Mouse (Mus musculus) liver, embryonic 14.5 days (tissue): ENCODE data around the gene Cfap97d2. TPM values are rescaled to one million over a fixed set of nuclear protein-coding genes. Genes with fewer than 3 reads are reported as not detected.
A peak's percentile ranks its signal among the peaks of the same experiment; 100 is the strongest.

Experiments
- ATAC-seq: fragments of 200-750 bp; cut with Nextera tagmentation; 2 replicates; pipeline ENCODE4 v1.8.0; 2017; ENCODE audit warnings: moderate number of reproducible peaks, mild to moderate bottlenecking, moderate library complexity; ENCODE audit not compliant: insufficient read depth
- DNase-seq, 3 experiments: peaks; one replicate each; pipeline ENCODE4 v3.0.0-alpha.2; 2012 to 2013; ENCODE audit warnings: low read depth in 3 of 3, low spot score in 3 of 3
- H3K27ac ChIP-seq: fragments of 300-500 bp; sonication (generic); 2 replicates; pipeline ENCODE4 v1.5.1; 2014; ENCODE audit warnings: moderate library complexity, mild to moderate bottlenecking, control low read depth, inconsistent platforms
- H3K27me3 ChIP-seq: fragments of 300-500 bp; sonication (generic); 2 replicates; pipeline ENCODE4 v1.6.1; 2014; ENCODE audit warnings: mild to moderate bottlenecking, low read length, moderate library complexity; ENCODE audit not compliant: control insufficient read depth, insufficient read depth
- H3K36me3 ChIP-seq: fragments of 300-500 bp; sonication (generic); replicated peaks from 2 replicates; pipeline ENCODE4 v1.6.1; 2014; ENCODE audit warnings: low read depth; ENCODE audit not compliant: control insufficient read depth, insufficient read depth
- H3K4me1 ChIP-seq, 2 experiments: fragments of 200-500 bp in 1 of 2; fragments of 300-500 bp in 1 of 2; sonication (generic) in 1 of 2; replicated peaks; 2 replicates each; pipeline ENCODE4 v1.6.1; 2012 to 2014; ENCODE audit warnings: antibody characterized with exemption in 1 of 2, inconsistent platforms in 1 of 2, low read length in 1 of 2; ENCODE audit not compliant: control insufficient read depth in 2 of 2, insufficient read depth in 2 of 2
- H3K4me2 ChIP-seq: fragments of 300-500 bp; sonication (generic); 2 replicates; pipeline ENCODE4 v1.6.1; 2014; ENCODE audit warnings: low read depth, mild to moderate bottlenecking, control low read depth, moderate library complexity
- H3K4me3 ChIP-seq, 2 experiments: fragments of 200-500 bp in 1 of 2; fragments of 300-500 bp in 1 of 2; sonication (generic) in 1 of 2; 2 replicates each; pipeline ENCODE4 v1.5.1; 2012 to 2014; ENCODE audit warnings: low read depth in 2 of 2, low read length in 2 of 2, mild to moderate bottlenecking in 2 of 2, control low read depth in 1 of 2, inconsistent platforms in 1 of 2, moderate library complexity in 1 of 2; ENCODE audit not compliant: insufficient read depth in 1 of 2
- H3K9ac ChIP-seq: fragments of 300-500 bp; sonication (generic); replicated peaks from 2 replicates; pipeline ENCODE4 v1.6.1; 2014; ENCODE audit warnings: mild to moderate bottlenecking, control low read depth, moderate library complexity
- H3K9me3 ChIP-seq: fragments of 300-500 bp; sonication (generic); 2 replicates; pipeline ENCODE4 v1.6.1; 2016; ENCODE audit warnings: low read length, mixed read lengths; ENCODE audit not compliant: control insufficient read depth
- CTCF ChIP-seq: IDR thresholded peaks from 2 replicates; pipeline ENCODE4 v1.5.1; 2016; ENCODE audit warnings: antibody characterized with exemption, low read depth, control low read depth
- EP300 ChIP-seq: IDR thresholded peaks from 2 replicates; pipeline ENCODE4 v1.6.1; 2016; ENCODE audit warnings: antibody characterized with exemption, low read depth
- WGBS: fragments of 180-500 bp; shearing (Covaris S2); extraction: QIAGEN DNeasy Blood & Tissue Kit; methylation state at CpG from one replicate; pipeline ENCODE4 v1.1.7; 2014; ENCODE audit not compliant: insufficient replicate concordance; 5-methylcytosine and 5-hydroxymethylcytosine counted together
- polyA plus RNA-seq, 2 experiments: library from polyadenylated mRNA; depleted of rRNA in 1 of 2; stranded (reverse) in 1 of 2; unstranded in 1 of 2; fragments of >200 nt; fragmentation: Nextera tagmentation in 1 of 2; extraction: Ambion mirVana in 1 of 2; gene quantifications; 2 replicates each; pipeline versions ENCODE4 v1.2.1 to v1.2.3; 2012 to 2014

Cfap97d2 gene
- polyA plus RNA-seq, 2 experiments, result 0.02 TPM; not detected in 1

DNA sequence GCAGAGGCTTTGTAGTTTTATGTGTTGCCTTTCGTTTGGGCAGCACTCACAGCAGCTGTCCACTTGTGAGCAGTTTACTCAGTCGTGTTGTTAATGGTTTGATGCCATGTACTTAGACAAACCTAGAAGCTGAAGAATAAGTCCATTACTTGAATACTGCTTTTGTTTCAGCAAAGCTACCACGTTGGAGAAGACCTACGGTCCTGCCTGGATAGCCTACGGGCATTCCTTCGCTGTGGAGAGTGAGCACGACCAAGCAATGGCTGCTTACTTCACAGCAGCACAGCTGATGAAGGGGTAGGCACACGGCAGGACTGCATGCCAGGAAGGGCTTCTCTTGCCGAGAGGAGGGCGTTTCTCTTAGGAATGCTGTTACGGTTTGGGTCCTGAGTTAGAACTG is 63.5 kb downstream of the Cfap97d2 start:
- DNase-seq (no peak), ATAC-seq (no peak)
- WGBS, result 79% methylated on average over 11 of the region's 11 CpGs
- Histone ChIP-seq H3K36me3 (peaks cover 72% of the 10 kb centered on the region), H3K4me2 (no peak overlapping the region), H3K9me3 (no peaks in the 10 kb centered on the region), H3K27ac (no peak overlapping the region), H3K9ac (no peak overlapping the region), H3K4me3 (no peak overlapping the region), H3K27me3 (no peaks in the 10 kb centered on the region), H3K4me1 (no peaks in the 10 kb centered on the region)
- TF ChIP-seq EP300 (no peak), CTCF (no peak)

DNA sequence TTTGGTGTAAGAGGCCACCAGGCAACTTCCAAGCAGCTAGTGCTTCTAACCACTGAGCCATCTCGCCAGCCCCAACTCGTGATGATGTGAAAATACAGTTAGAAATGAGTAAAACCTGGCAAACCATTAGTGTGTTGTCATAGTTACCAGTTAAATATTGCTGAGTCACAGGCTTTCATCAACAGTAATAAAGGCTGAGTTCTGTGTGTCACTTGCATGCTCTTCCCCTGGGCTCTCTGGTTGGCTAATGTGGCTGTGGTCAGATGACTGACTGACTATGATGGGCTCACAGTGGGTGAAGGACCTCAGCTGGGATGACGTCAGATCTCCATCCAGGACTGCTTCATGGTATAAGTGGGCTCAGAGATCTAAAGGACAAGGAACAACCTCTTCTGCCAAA is 74.8 kb downstream of the Cfap97d2 start:
- Histone ChIP-seq H3K4me1 (peaks cover 5 to 8% of the 10 kb centered on the region in 2 experiments; a peak in 3 of 4 replicates), H3K9ac (no peak overlapping the region), H3K4me2 (no peak overlapping the region), H3K36me3 (peaks cover 41% of the 10 kb centered on the region), H3K4me3 (no peak overlapping the region), H3K27ac (no peak overlapping the region), H3K27me3 (no peaks in the 10 kb centered on the region), H3K9me3 (no peaks in the 10 kb centered on the region)
- 65% methylated on average over 3 of the region's 3 CpGs for WGBS
- DNase-seq (no peak), ATAC-seq (no peak)
- TF ChIP-seq EP300 (no peak), CTCF (no peak)

DNA sequence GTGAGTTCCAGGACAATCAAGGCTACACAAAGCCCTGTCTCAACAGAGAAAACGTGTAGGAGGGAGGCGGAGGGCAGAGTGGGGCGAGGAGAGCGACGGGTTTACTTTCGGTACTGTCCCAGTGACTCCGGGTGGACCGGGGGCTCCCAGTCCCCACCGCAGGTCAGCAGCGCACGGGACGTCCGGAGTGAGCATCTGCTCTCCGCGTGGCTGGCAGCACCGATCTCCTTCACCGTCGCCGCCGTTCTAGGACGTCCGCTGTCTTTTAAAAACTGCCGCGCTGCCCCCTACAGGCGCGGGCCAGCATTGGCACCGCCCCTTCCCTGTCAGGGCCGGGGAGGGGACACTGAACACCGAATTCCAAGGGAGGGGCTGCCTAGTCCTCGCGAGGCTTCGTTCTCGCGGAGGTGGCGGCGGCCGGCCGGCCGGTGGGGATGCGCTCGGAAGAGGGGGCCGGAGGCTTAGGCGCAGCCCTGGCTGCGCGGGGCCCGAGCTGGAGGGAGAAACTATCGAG is 79.6 kb downstream of the Cfap97d2 start, which contains the start of gene Upf3a:
Gene Upf3a, plus strand, starts transcription at position 366 of the 514 bp plus-strand sequence.
- H3K9me3 ChIP-seq, result no peaks in the 10 kb centered on the region
- TF ChIP-seq CTCF (peak; percentile 95), EP300 (no peak)
- H3K4me3 ChIP-seq, result peak within 1 kb of the TSS; percentile 79 to 83
- under 1% methylated on average over 47 of the region's 47 CpGs for WGBS
- H3K9ac ChIP-seq, result peak within 1 kb of the TSS; percentile 83
- H3K36me3 ChIP-seq, result peaks cover 16% of the 10 kb centered on the region
- peak within 1 kb of the TSS; percentile 88 for H3K4me2 ChIP-seq
- ATAC-seq (peak; percentile 89), DNase-seq (peak; percentile 87 to 91 (median 88))
- peaks cover 9 to 11% of the 10 kb centered on the region in 2 experiments for H3K4me1 ChIP-seq
- peak within 1 kb of the TSS; percentile 84 for H3K27ac ChIP-seq
- H3K27me3 ChIP-seq, result no peaks in the 10 kb centered on the region

DNA sequence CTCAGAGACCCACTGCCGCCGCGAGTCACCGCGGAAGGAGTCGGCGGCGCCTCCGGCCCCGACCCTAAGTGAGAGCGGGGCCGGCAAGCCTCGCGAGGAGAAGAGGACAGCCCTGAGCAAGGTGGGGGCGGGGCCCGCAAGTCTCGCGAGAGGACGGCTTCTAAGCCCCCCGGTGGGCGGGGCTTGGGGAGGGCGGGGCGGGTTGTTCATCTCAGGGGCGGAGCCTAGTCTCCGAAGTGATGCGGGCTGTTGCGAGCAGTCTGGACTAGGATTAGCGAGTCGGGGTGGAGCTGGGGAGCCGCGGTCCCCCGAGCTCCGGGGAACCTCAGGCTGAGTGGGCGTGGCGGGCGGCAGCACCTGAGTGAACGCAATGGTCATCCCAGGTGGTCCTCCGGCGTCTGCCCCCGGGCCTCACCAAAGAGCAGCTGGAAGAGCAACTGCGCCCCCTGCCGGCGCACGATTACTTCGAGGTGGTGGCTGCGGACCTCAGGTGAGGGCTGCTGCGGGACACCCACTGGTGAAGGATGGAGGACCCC is 80.1 kb downstream of the Cfap97d2 start:
- ATAC-seq (peak; percentile 91), DNase-seq (peak; percentile 90 to 92 (median 91))
- Histone ChIP-seq H3K27me3 (no peaks in the 10 kb centered on the region), H3K9me3 (no peaks in the 10 kb centered on the region), H3K4me3 (peak overlapping the region; percentile 79 to 83), H3K4me1 (peaks cover 9 to 11% of the 10 kb centered on the region in 2 experiments), H3K27ac (peak overlapping the region; percentile 84), H3K9ac (peak overlapping the region; percentile 83), H3K36me3 (peaks cover 11% of the 10 kb centered on the region), H3K4me2 (peak overlapping the region; percentile 88)
- WGBS, result under 1% methylated on average over 45 of the region's 47 CpGs
- peak; percentile 47; the same call in 1 of the 2 replicates for TF ChIP-seq EP300
- TF ChIP-seq CTCF, result peak; percentile 97

DNA sequence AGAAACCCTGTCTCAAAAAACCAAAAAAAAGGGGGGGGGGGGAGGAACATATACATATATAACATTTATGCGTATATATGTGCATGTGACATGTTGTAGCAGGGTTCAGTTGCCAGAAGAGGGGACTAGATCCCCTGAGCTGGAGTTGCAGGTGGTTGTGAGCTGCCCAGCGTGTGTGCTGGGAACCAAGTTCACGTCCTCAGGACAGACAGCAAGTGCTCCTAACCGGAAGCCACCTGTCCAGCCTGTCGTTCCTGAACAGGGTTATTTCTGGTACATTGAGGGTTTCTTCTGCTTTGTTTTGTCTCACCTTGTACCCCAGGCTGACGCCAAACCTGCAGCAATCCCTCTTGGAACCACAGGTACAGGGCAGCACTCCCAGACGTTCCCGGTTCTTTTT is 83.9 kb downstream of the Cfap97d2 start:
- H3K9me3 ChIP-seq, result no peaks in the 10 kb centered on the region
- no peak overlapping the region for H3K27ac ChIP-seq
- peaks cover 4 to 6% of the 10 kb centered on the region in 2 experiments for H3K4me1 ChIP-seq
- no peaks in the 10 kb centered on the region for H3K27me3 ChIP-seq
- no peaks in the 10 kb centered on the region for H3K36me3 ChIP-seq
- no peak for ATAC-seq
- TF ChIP-seq CTCF (no peak), EP300 (no peak)
- no peak overlapping the region for H3K9ac ChIP-seq
- H3K4me3 ChIP-seq, result no peak overlapping the region
- H3K4me2 ChIP-seq, result no peak overlapping the region
- no peak for DNase-seq
- 82% methylated on average over 8 of the region's 8 CpGs for WGBS

Other genes with a start within 250 kb of the Cfap97d2 start
- 2.2 and 2.7 TPM in 2 replicates for gene Gas6, start 211.4 kb upstream of the Cfap97d2 start, polyA plus RNA-seq (2012; rRNA removed)
- gene Gas6, start 211.4 kb upstream of the Cfap97d2 start, polyA plus RNA-seq (2014; fragmentation: Nextera tagmentation; extraction: Ambion mirVana), result 2.2 and 2.3 TPM in 2 replicates
- 0.02 TPM in 1 of 2 replicates, not detected in the other for gene 1700029H14Rik, start 143.4 kb upstream of the Cfap97d2 start, polyA plus RNA-seq (2012; rRNA removed)
- gene 1700029H14Rik, start 143.4 kb upstream of the Cfap97d2 start, polyA plus RNA-seq (2014; fragmentation: Nextera tagmentation; extraction: Ambion mirVana), result not detected in 2 replicates
- 7.8 and 10.1 TPM in 2 replicates for gene Rasa3, start 28.3 kb upstream of the Cfap97d2 start, polyA plus RNA-seq (2012; rRNA removed)
- gene Rasa3, start 28.3 kb upstream of the Cfap97d2 start, polyA plus RNA-seq (2014; fragmentation: Nextera tagmentation; extraction: Ambion mirVana), result 15.8 and 17.0 TPM in 2 replicates
- 20.4 and 31.3 TPM in 2 replicates for gene Cdc16, start 51.8 kb downstream of the Cfap97d2 start, polyA plus RNA-seq (2012; rRNA removed)
- gene Cdc16, start 51.8 kb downstream of the Cfap97d2 start, polyA plus RNA-seq (2014; fragmentation: Nextera tagmentation; extraction: Ambion mirVana), result 51.4 and 61.0 TPM in 2 replicates
- 4.1 and 8.3 TPM in 2 replicates for gene Upf3a, start 79.7 kb downstream of the Cfap97d2 start, polyA plus RNA-seq (2012; rRNA removed)
- 11.0 and 11.3 TPM in 2 replicates for gene Upf3a, start 79.7 kb downstream of the Cfap97d2 start, polyA plus RNA-seq (2014; fragmentation: Nextera tagmentation; extraction: Ambion mirVana)
- gene AF366264, start 132.5 kb downstream of the Cfap97d2 start, polyA plus RNA-seq (2012; rRNA removed), result 0.01 TPM in 1 of 2 replicates, not detected in the other
- not detected in 2 replicates for gene AF366264, start 132.5 kb downstream of the Cfap97d2 start, polyA plus RNA-seq (2014; fragmentation: Nextera tagmentation; extraction: Ambion mirVana)
- gene Champ1, start 163.8 kb downstream of the Cfap97d2 start, polyA plus RNA-seq (2012; rRNA removed), result 7.0 and 8.0 TPM in 2 replicates
- 11.9 and 12.2 TPM in 2 replicates for gene Champ1, start 163.8 kb downstream of the Cfap97d2 start, polyA plus RNA-seq (2014; fragmentation: Nextera tagmentation; extraction: Ambion mirVana)
- gene Coprs, start 184.4 kb downstream of the Cfap97d2 start, polyA plus RNA-seq (2012; rRNA removed), result 2.6 and 2.8 TPM in 2 replicates
- 5.9 and 6.0 TPM in 2 replicates for gene Coprs, start 184.4 kb downstream of the Cfap97d2 start, polyA plus RNA-seq (2014; fragmentation: Nextera tagmentation; extraction: Ambion mirVana)